Mouse (Mus musculus) CD4-positive, CD25-positive, alpha-beta regulatory T cell (primary cell): ENCODE data around the gene Gdpd5. TPM values are rescaled to one million over a fixed set of nuclear protein-coding genes. Genes with fewer than 3 reads are reported as not detected.

Experiments used
- polyA plus RNA-seq: library from polyadenylated mRNA; unstranded; fragments of 100-300 nt; shearing (Covaris generic); gene quantifications from one replicate; pipeline ENCODE4 v1.2.1, GENCODE M21; 2017

The Gdpd5 gene
- polyA plus RNA-seq, result 17.5 TPM

GRCm38 (mm10) chr7:99381214-99382087, at the start of gene Gdpd5:
TSS of gene Gdpd5 (plus strand) at chr7:99381414.

GRCm38 (mm10) chr7:99352526-99353400, 28.5 kb upstream of the Gdpd5 start, which contains the start of gene Serpinh1:
TSS of gene Serpinh1 (minus strand) at chr7:99353239.

DNA sequence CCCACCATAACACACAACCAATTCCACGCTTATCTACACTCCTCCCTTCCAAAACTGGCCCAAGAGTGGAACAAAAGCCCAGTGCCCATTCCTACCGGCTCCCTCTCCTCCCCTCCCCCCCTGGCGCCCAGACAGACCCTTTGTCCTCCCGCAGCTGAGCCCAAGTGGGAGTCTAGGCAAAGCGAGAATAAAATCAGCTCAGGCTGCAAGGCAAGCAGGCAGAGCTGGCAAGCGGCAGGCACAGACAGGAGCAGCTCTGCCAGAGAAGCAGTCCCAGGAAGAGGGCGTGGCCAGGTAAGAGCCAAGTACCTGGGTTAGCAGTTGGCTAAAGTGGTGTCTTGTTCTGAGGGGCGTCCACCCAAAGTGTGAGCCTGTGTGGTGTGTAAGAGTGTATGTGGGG, 84.6 kb downstream of the Gdpd5 start, which contains the start of gene Klhl35:
Gene Klhl35 (plus strand): TSS at position 194 of the 400 bp plus-strand sequence.

GRCm38 (mm10) chr7:99483271-99483923, 102.2 kb downstream of the Gdpd5 start, which contains the start of gene Rps3:
TSS of gene Rps3 (minus strand) at chr7:99483738.

Other genes with a start within 250 kb of the Gdpd5 start
- gene Uvrag, start 240.3 kb upstream of the Gdpd5 start, polyA plus RNA-seq, result 74.4 TPM
- gene Dgat2, start 198.7 kb upstream of the Gdpd5 start, polyA plus RNA-seq, result 9.0 TPM
- gene Mogat2, start 142.8 kb upstream of the Gdpd5 start, polyA plus RNA-seq, result not detected
- gene Map6, start 114.0 kb upstream of the Gdpd5 start, polyA plus RNA-seq, result 22.7 TPM
- gene Serpinh1, start 28.2 kb upstream of the Gdpd5 start, polyA plus RNA-seq, result 0.42 TPM
- 4.3 TPM for gene Klhl35, start 84.6 kb downstream of the Gdpd5 start, polyA plus RNA-seq
- 1,250 TPM for gene Rps3, start 102.3 kb downstream of the Gdpd5 start, polyA plus RNA-seq
- 21.7 TPM for gene Arrb1, start 154.1 kb downstream of the Gdpd5 start, polyA plus RNA-seq
- 1.7 TPM for gene Tpbgl, start 245.7 kb downstream of the Gdpd5 start, polyA plus RNA-seq